11 mouse cellular contexts compared by ENCODE assay signal in genomic region chr11:75864529-75865252, GRCm38 (mm10).
DNase-seq lines count a peak whose midpoint lies in the region; ATAC-seq lines count a peak whose summit lies in the region.
"Had no signal": no experiment of that assay in that cellular context is flagged by ENCODE, and none has a peak within 500 bp of the region (broad histone marks: within the 10 kb centered on the region; RNA-seq: fewer than 3 reads in every experiment).

No protein-coding gene starts in this region.

- peaks cover 35% of the 10 kb centered on the region for H3K4me1 ChIP-seq in forebrain, embryonic 12.5 days
- H3K4me1 ChIP-seq in forebrain, embryonic 14.5 days (ENCODE audit: control insufficient read depth, insufficient read depth, low read length) = peaks cover 22% of the 10 kb centered on the region; the same call in 1 of the 2 replicates
- H3K4me1 ChIP-seq in kidney, embryonic 15.5 days = peaks cover 46% of the 10 kb centered on the region
- H3K4me1 ChIP-seq in embryonic facial prominence, embryonic 13.5 days = peaks cover 60% of the 10 kb centered on the region
- peaks cover 49% of the 10 kb centered on the region for H3K4me1 ChIP-seq in midbrain, embryonic 13.5 days (replicated peaks)
- H3K4me1 ChIP-seq: liver, embryonic 13.5 days had no signal

- no peak overlapping the region for H3K4me3 ChIP-seq in forebrain, embryonic 12.5 days (replicated peaks)
- no peak overlapping the region for H3K4me3 ChIP-seq in forebrain, embryonic 14.5 days (ENCODE audit: low read depth, low read length)
- no peak overlapping the region for H3K4me3 ChIP-seq in kidney, embryonic 15.5 days (replicated peaks)
- H3K4me3 ChIP-seq in embryonic facial prominence, embryonic 13.5 days = no peak overlapping the region
- H3K4me3 ChIP-seq in midbrain, embryonic 13.5 days (replicated peaks) = no peak overlapping the region
- H3K4me3 ChIP-seq: liver, embryonic 13.5 days had no signal

- H3K27me3 ChIP-seq in forebrain, embryonic 12.5 days = no peaks in the 10 kb centered on the region
- no peaks in the 10 kb centered on the region for H3K27me3 ChIP-seq in forebrain, embryonic 14.5 days (replicated peaks; ENCODE audit: control insufficient read depth, insufficient read depth, low read length)
- no peaks in the 10 kb centered on the region for H3K27me3 ChIP-seq in kidney, embryonic 15.5 days
- no peaks in the 10 kb centered on the region for H3K27me3 ChIP-seq in embryonic facial prominence, embryonic 13.5 days
- no peaks in the 10 kb centered on the region for H3K27me3 ChIP-seq in midbrain, embryonic 13.5 days
- H3K27me3 ChIP-seq: liver, embryonic 13.5 days had no signal

- WGBS in forebrain, embryonic 12.5 days = 42% methylated on average over 4 of the region's 4 CpGs
- 30% methylated on average over 4 of the region's 4 CpGs for WGBS in forebrain, embryonic 14.5 days
- WGBS in kidney, embryonic 15.5 days = 29% methylated on average over 4 of the region's 4 CpGs
- 43% methylated on average over 4 of the region's 4 CpGs for WGBS in embryonic facial prominence, embryonic 13.5 days
- WGBS in midbrain, embryonic 13.5 days = 37% methylated on average over 4 of the region's 4 CpGs

- H3K9me3 ChIP-seq in forebrain, embryonic 12.5 days = no peaks in the 10 kb centered on the region
- no peaks in the 10 kb centered on the region for H3K9me3 ChIP-seq in forebrain, embryonic 14.5 days (replicated peaks; ENCODE audit: control insufficient read depth, low read length)
- no peaks in the 10 kb centered on the region for H3K9me3 ChIP-seq in kidney, embryonic 15.5 days (replicated peaks)
- no peaks in the 10 kb centered on the region for H3K9me3 ChIP-seq in embryonic facial prominence, embryonic 13.5 days
- no peaks in the 10 kb centered on the region for H3K9me3 ChIP-seq in midbrain, embryonic 13.5 days
- H3K9me3 ChIP-seq: liver, embryonic 13.5 days had no signal

- no peak overlapping the region for H3K9ac ChIP-seq in forebrain, embryonic 12.5 days
- H3K9ac ChIP-seq in forebrain, embryonic 14.5 days (ENCODE audit: low read length) = no peak overlapping the region
- no peak overlapping the region for H3K9ac ChIP-seq in kidney, embryonic 15.5 days
- 0 out of 2 replicates have a peak overlapping the region, but pooled peaks have one; percentile 0 for H3K9ac ChIP-seq in embryonic facial prominence, embryonic 13.5 days
- no peak overlapping the region for H3K9ac ChIP-seq in midbrain, embryonic 13.5 days (replicated peaks)
- H3K9ac ChIP-seq: liver, embryonic 13.5 days had no signal

- no peak for DNase-seq in forebrain, embryonic 14.5 days (ENCODE audit: low spot score)
- DNase-seq in kidney, postnatal 4 days = no peak
- no peak for DNase-seq in adrenal gland, adult 18-20 months (ENCODE audit: low spot score in 2 of 2)
- DNase-seq: adrenal gland, postnatal 25 days; liver, embryonic 13.5 days; lung, postnatal 4 days had no signal

- ATAC-seq in forebrain, embryonic 12.5 days (ENCODE audit: low FRiP score) = no peak
- ATAC-seq in forebrain, embryonic 14.5 days = no peak
- peak; percentile 40; the same call in 1 of the 2 replicates for ATAC-seq in kidney, embryonic 15.5 days (replicated peaks; ENCODE audit: low FRiP score)
- ATAC-seq in embryonic facial prominence, embryonic 13.5 days (ENCODE audit: insufficient number of reproducible peaks, insufficient read depth, low FRiP score, low TSS enrichment, low read depth) = no peak
- ATAC-seq in midbrain, embryonic 13.5 days = no peak
- ATAC-seq in cerebellum, adult (ENCODE audit: insufficient number of reproducible peaks, low FRiP score, low TSS enrichment) = no peak

- peak overlapping the region; percentile 68 for H3K27ac ChIP-seq in forebrain, embryonic 12.5 days
- H3K27ac ChIP-seq in forebrain, embryonic 14.5 days (ENCODE audit: low read depth, low read length) = no peak overlapping the region
- 0 out of 2 replicates have a peak overlapping the region, but pooled peaks have one; percentile 4 for H3K27ac ChIP-seq in kidney, embryonic 15.5 days
- no peak overlapping the region; the same call in 1 of the 2 replicates for H3K27ac ChIP-seq in embryonic facial prominence, embryonic 13.5 days
- peak overlapping the region; percentile 61 for H3K27ac ChIP-seq in midbrain, embryonic 13.5 days
- H3K27ac ChIP-seq: liver, embryonic 13.5 days had no signal

- no peaks in the 10 kb centered on the region for H3K36me3 ChIP-seq in forebrain, embryonic 12.5 days (replicated peaks)
- H3K36me3 ChIP-seq in forebrain, embryonic 14.5 days (ENCODE audit: control insufficient read depth, insufficient read depth, low read length) = no peaks in the 10 kb centered on the region
- H3K36me3 ChIP-seq in kidney, embryonic 15.5 days = no peaks in the 10 kb centered on the region
- no peaks in the 10 kb centered on the region for H3K36me3 ChIP-seq in embryonic facial prominence, embryonic 13.5 days
- no peaks in the 10 kb centered on the region for H3K36me3 ChIP-seq in midbrain, embryonic 13.5 days
- H3K36me3 ChIP-seq: liver, embryonic 13.5 days had no signal

- no peak overlapping the region for H3K4me2 ChIP-seq in forebrain, embryonic 12.5 days
- no peak overlapping the region for H3K4me2 ChIP-seq in forebrain, embryonic 14.5 days (ENCODE audit: low read length)
- no peak overlapping the region for H3K4me2 ChIP-seq in kidney, embryonic 15.5 days
- H3K4me2 ChIP-seq in embryonic facial prominence, embryonic 13.5 days = no peak overlapping the region
- H3K4me2 ChIP-seq in midbrain, embryonic 13.5 days (replicated peaks) = no peak overlapping the region
- H3K4me2 ChIP-seq: liver, embryonic 13.5 days had no signal

Comparison
In these comparisons a context has a peak if more than half of its experiments do, and no peak if none do; other contexts are left out.
1. H3K27ac ChIP-seq: peak in forebrain, embryonic 12.5 days (single experiment), kidney, embryonic 15.5 days (single experiment) and midbrain, embryonic 13.5 days (single experiment); none in forebrain, embryonic 14.5 days (single experiment) and embryonic facial prominence, embryonic 13.5 days (single experiment).